Mouse (Mus musculus) neural tube, embryonic 12.5 days (tissue): ENCODE measurements at regions not wholly inside any gene's neighbourhood (a gene's known extent, or its start where the extent isn't known, plus 50 kb on each side); places are given as distances from the start of the nearest gene placed in this dataset.

Experiments
- ATAC-seq: fragments of 200-750 bp; cut with Nextera tagmentation; 2 replicates; pipeline ENCODE4 v1.8.0; 2017; ENCODE audit warnings: low read depth, mild to moderate bottlenecking, moderate TSS enrichment, moderate library complexity; ENCODE audit not compliant: low FRiP score
- H3K27ac ChIP-seq: fragments of 300-500 bp; sonication (generic); 2 replicates; pipeline ENCODE4 v1.5.1; 2016
- H3K27me3 ChIP-seq: fragments of 300-500 bp; sonication (generic); replicated peaks from 2 replicates; pipeline ENCODE4 v1.6.1; 2016; ENCODE audit warnings: mild to moderate bottlenecking
- H3K36me3 ChIP-seq: fragments of 300-500 bp; sonication (generic); 2 replicates; pipeline ENCODE4 v1.6.1; 2016; ENCODE audit warnings: mild to moderate bottlenecking
- H3K4me1 ChIP-seq: fragments of 300-500 bp; sonication (generic); 2 replicates; pipeline ENCODE4 v1.6.1; 2016
- H3K4me2 ChIP-seq: fragments of 300-500 bp; sonication (generic); replicated peaks from 2 replicates; pipeline ENCODE4 v1.6.1; 2016; ENCODE audit warnings: mild to moderate bottlenecking
- H3K4me3 ChIP-seq: fragments of 300-500 bp; sonication (generic); 2 replicates; pipeline ENCODE4 v1.5.1; 2016
- H3K9ac ChIP-seq: fragments of 300-500 bp; sonication (generic); 2 replicates; pipeline ENCODE4 v1.6.1; 2016; ENCODE audit warnings: mild to moderate bottlenecking
- H3K9me3 ChIP-seq: fragments of 300-500 bp; sonication (generic); 2 replicates; pipeline ENCODE4 v1.6.1; 2016; ENCODE audit warnings: mild to moderate bottlenecking
- WGBS: fragments of 180-500 bp; shearing (Covaris S2); methylation state at CpG from one replicate; pipeline ENCODE4 v1.1.7; 2016; 5-methylcytosine and 5-hydroxymethylcytosine counted together

- no peaks in the 10 kb centered on the region for H3K9me3 ChIP-seq
- WGBS: 81% methylated on average over 8 of the region's 8 CpGs
Observed at GRCm38 (mm10) chr1:186457098-186457497, 248.7 kb downstream of the Tgfb2 start.

DNA sequence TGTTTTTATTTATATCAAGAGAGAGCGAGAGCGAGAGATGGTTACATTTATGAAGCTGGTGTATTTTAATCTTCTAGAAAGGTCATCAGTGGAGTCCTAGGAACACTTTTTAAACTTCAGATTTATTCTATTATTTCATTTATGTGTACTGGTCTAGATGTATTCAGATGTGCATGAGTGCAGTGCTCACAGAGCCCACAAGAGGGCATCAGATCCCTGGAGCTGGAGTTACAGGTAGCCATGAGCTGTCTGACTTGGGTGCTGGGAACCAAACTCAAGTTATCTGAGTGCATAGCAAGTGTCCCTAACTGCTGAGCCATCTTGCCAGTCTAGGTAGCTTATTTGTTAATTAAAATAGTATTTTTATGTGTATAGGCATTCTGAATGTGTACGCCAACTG lies 249.7 kb downstream of the Tgfb2 start:
- Histone ChIP-seq H3K4me3 (no peak overlapping the region), H3K36me3 (no peaks in the 10 kb centered on the region), H3K4me2 (no peak overlapping the region), H3K4me1 (no peaks in the 10 kb centered on the region), H3K27ac (no peak overlapping the region), H3K9ac (no peak overlapping the region), H3K27me3 (no peaks in the 10 kb centered on the region), H3K9me3 (no peaks in the 10 kb centered on the region)
- ATAC-seq: no peak
- over 99% methylated on average over 3 of the region's 3 CpGs for WGBS

More at GRCm38 (mm10) chr1:186457098-186457497, 248.7 kb downstream of the Tgfb2 start:
- Histone ChIP-seq H3K36me3 (no peaks in the 10 kb centered on the region), H3K27ac (no peak overlapping the region), H3K4me1 (no peaks in the 10 kb centered on the region), H3K9ac (no peak overlapping the region), H3K4me3 (no peak overlapping the region), H3K27me3 (no peaks in the 10 kb centered on the region), H3K4me2 (no peak overlapping the region)
- no peak for ATAC-seq

DNA sequence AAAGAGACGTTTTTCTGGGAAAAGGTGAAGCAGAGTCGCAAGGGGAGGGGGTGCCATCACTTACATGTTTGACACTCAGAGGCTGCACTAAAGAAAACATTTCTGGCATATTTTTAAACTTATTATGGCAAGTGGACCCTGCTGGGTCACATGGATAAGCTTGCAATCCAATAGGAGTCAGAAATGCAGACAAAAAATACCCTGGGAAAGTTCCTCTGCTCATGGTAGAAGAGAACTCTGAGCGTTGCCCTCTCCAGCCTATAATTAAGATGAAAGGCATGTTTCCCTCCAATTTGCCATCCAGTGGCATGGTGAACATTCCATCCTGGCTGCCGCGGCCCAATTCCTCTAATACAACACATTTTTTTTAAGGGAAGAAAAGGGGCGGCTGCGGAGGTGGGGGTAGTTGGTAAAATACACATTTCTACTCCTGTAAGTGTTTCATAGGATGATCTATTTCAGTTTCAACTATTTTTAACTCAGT lies 250.6 kb downstream of the Tgfb2 start:
- no peak for ATAC-seq
- Histone ChIP-seq H3K9ac (no peak overlapping the region), H3K27ac (no peak overlapping the region), H3K4me3 (no peak overlapping the region), H3K4me2 (no peak overlapping the region), H3K27me3 (no peaks in the 10 kb centered on the region), H3K36me3 (no peaks in the 10 kb centered on the region), H3K4me1 (no peaks in the 10 kb centered on the region), H3K9me3 (no peaks in the 10 kb centered on the region)
- WGBS: 85% methylated on average over 7 of the region's 7 CpGs

DNA sequence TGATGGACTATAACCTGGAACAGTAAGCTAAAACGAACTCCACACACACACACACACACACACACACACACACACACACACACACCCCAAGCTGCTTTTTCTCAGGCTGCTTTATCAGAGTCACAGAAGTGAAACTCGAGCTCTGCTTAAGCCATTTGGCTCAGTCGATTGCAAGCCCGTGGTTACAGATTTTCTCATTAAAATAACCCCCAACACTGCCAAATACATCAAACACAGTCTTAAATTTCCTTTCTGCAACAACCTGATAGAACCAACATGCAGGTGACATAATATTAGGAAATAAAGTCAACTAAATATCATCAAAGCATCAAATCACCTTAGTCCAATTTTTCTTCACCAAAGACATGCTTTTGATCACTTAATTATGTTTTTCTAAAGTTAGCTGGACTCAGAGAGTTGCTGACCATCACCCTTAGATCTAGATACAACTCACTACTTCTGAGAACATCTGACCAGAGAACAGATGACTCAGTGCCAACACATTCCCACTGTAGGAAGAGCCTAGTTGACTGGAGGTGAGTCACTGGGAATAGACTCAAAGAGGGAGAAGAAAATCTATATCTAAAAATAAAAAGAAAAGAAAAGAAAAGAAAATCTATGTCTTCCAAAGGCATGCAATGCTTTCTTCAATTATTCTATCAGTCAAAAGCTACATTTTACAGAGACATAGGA lies 251.2 kb downstream of the Tgfb2 start:
- H3K9ac ChIP-seq: no peak overlapping the region
- no peak overlapping the region for H3K4me3 ChIP-seq
- 68% methylated on average over 4 of the region's 4 CpGs for whole genome bisulfite sequencing
- H3K27ac ChIP-seq: no peak overlapping the region
- no peak for ATAC-seq
- no peaks in the 10 kb centered on the region for H3K4me1 ChIP-seq
- no peak overlapping the region for H3K4me2 ChIP-seq
- H3K27me3 ChIP-seq: no peaks in the 10 kb centered on the region
- no peaks in the 10 kb centered on the region for H3K36me3 ChIP-seq
- H3K9me3 ChIP-seq: no peaks in the 10 kb centered on the region

- ATAC-seq: 0 out of 2 replicates have a peak, but pooled peaks have one; percentile 44
- WGBS: 52% methylated on average over 16 of the region's 16 CpGs
- Histone ChIP-seq H3K27ac (no peak overlapping the region), H3K36me3 (no peaks in the 10 kb centered on the region), H3K4me2 (no peak overlapping the region), H3K4me3 (no peak overlapping the region), H3K27me3 (no peaks in the 10 kb centered on the region), H3K4me1 (0 out of 2 replicates have a peak, but pooled peaks cover 3% of the 10 kb centered on the region), H3K9ac (no peak overlapping the region), H3K9me3 (no peaks in the 10 kb centered on the region)
Observed at GRCm38 (mm10) chr1:186448841-186449650, 256.7 kb downstream of the Tgfb2 start.

- H3K9me3 ChIP-seq: no peaks in the 10 kb centered on the region
- H3K4me1 ChIP-seq: 0 out of 2 replicates have a peak, but pooled peaks cover 3% of the 10 kb centered on the region
- no peaks in the 10 kb centered on the region for H3K36me3 ChIP-seq
- no peak overlapping the region for H3K27ac ChIP-seq
- no peak for ATAC-seq
- no peak overlapping the region for H3K4me2 ChIP-seq
- WGBS: 85% methylated on average over 1 of the region's 1 CpGs
- H3K4me3 ChIP-seq: no peak overlapping the region
- no peaks in the 10 kb centered on the region for H3K27me3 ChIP-seq
- H3K9ac ChIP-seq: no peak overlapping the region
Observed at GRCm38 (mm10) chr1:186447521-186447920, 258.3 kb downstream of the Tgfb2 start.

GRCm38 (mm10) chr1:186444701-186445131 lies 261.1 kb downstream of the Tgfb2 start:
- WGBS: 89% methylated on average over 5 of the region's 5 CpGs
- H3K9me3 ChIP-seq: no peaks in the 10 kb centered on the region
- H3K4me3 ChIP-seq: no peak overlapping the region
- 0 out of 2 replicates have a peak, but pooled peaks cover 3% of the 10 kb centered on the region for H3K4me1 ChIP-seq
- H3K36me3 ChIP-seq: no peaks in the 10 kb centered on the region
- H3K9ac ChIP-seq: no peak overlapping the region
- H3K4me2 ChIP-seq: no peak overlapping the region
- no peak overlapping the region for H3K27ac ChIP-seq
- no peak for ATAC-seq
- no peaks in the 10 kb centered on the region for H3K27me3 ChIP-seq

- 81% methylated on average over 1 of the region's 1 CpGs for WGBS
- Histone ChIP-seq H3K4me2 (no peak overlapping the region), H3K36me3 (no peaks in the 10 kb centered on the region)
Observed at GRCm38 (mm10) chr1:186442160-186442559, 263.6 kb downstream of the Tgfb2 start.

DNA sequence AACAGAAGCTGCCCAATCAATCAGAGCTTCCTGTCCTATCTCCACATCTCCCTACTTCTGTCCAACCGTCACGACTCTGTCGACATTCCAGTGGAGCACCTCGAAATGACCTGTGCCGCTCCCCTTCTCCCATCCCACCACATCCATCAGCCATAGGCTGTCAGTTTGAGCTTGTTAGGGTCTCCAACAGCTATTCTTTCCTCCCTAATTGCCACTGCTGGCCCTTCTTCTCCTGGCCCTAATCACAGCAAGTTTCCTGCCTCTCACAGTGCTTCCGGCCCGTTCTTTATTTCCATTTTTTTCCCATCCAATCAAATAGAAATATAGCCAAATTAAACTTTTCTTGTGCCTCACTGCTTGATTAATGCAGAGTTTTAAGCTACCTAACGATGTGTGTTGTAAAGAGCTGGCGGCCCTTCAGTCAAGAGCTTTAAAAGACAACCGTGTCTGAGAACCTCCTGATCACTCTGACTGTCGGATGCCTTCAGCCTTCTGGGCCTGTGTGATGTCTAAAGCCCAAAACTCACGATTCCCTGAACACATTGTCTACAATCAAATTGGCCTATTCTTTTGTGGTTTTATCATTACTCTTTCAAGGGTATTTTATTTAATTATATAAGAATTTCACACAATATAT lies 270.3 kb downstream of the Tgfb2 start:
- 26% methylated on average over 12 of the region's 12 CpGs for WGBS
- ATAC-seq: 0 out of 2 replicates have a peak, but pooled peaks have one; percentile 29

More at GRCm38 (mm10) chr1:186442160-186442559, 263.6 kb downstream of the Tgfb2 start:
- Histone ChIP-seq H3K4me1 (no peaks in the 10 kb centered on the region), H3K9me3 (no peaks in the 10 kb centered on the region), H3K27ac (no peak overlapping the region), H3K9ac (no peak overlapping the region), H3K27me3 (no peaks in the 10 kb centered on the region), H3K4me3 (no peak overlapping the region)
- no peak for ATAC-seq

GRCm38 (mm10) chr1:186434782-186435181 lies 271.0 kb downstream of the Tgfb2 start:
- H3K27ac ChIP-seq: no peak overlapping the region
- H3K9ac ChIP-seq: no peak overlapping the region
- no peak overlapping the region for H3K4me2 ChIP-seq
- 71% methylated on average over 9 of the region's 9 CpGs for whole genome bisulfite sequencing
- no peaks in the 10 kb centered on the region for H3K36me3 ChIP-seq
- H3K27me3 ChIP-seq: no peaks in the 10 kb centered on the region
- H3K9me3 ChIP-seq: no peaks in the 10 kb centered on the region
- ATAC-seq: 0 out of 2 replicates have a peak, but pooled peaks have one; percentile 21
- peaks cover 9% of the 10 kb centered on the region for H3K4me1 ChIP-seq
- H3K4me3 ChIP-seq: no peak overlapping the region

More for the DNA sequence above, 270.3 kb downstream of the Tgfb2 start:
- no peak overlapping the region for H3K9ac ChIP-seq
- H3K4me2 ChIP-seq: no peak overlapping the region; the same call in 1 of the 2 replicates
- no peaks in the 10 kb centered on the region for H3K9me3 ChIP-seq
- no peaks in the 10 kb centered on the region for H3K36me3 ChIP-seq
- H3K27ac ChIP-seq: no peak overlapping the region
- H3K27me3 ChIP-seq: no peaks in the 10 kb centered on the region
- peaks cover 9% of the 10 kb centered on the region for H3K4me1 ChIP-seq
- no peak overlapping the region for H3K4me3 ChIP-seq

GRCm38 (mm10) chr1:186434007-186434406 lies 271.8 kb downstream of the Tgfb2 start:
- H3K4me2 ChIP-seq: no peak overlapping the region
- ATAC-seq: no peak
- WGBS: 61% methylated on average over 2 of the region's 2 CpGs
- H3K27ac ChIP-seq: no peak overlapping the region
- H3K9me3 ChIP-seq: no peaks in the 10 kb centered on the region
- no peak overlapping the region for H3K4me3 ChIP-seq
- no peaks in the 10 kb centered on the region for H3K27me3 ChIP-seq
- no peaks in the 10 kb centered on the region for H3K36me3 ChIP-seq
- no peak overlapping the region for H3K9ac ChIP-seq
- H3K4me1 ChIP-seq: peaks cover 9% of the 10 kb centered on the region

- 0 out of 2 replicates have a peak, but pooled peaks have one; percentile 25 for ATAC-seq
- peaks cover 9% of the 10 kb centered on the region for H3K4me1 ChIP-seq
- 78% methylated on average over 7 of the region's 7 CpGs for WGBS
Observed at GRCm38 (mm10) chr1:186433169-186433665, 272.6 kb downstream of the Tgfb2 start.

More at GRCm38 (mm10) chr1:186433169-186433665, 272.6 kb downstream of the Tgfb2 start:
- Histone ChIP-seq H3K36me3 (no peaks in the 10 kb centered on the region), H3K27ac (no peak overlapping the region), H3K9me3 (no peaks in the 10 kb centered on the region), H3K9ac (no peak overlapping the region), H3K27me3 (no peaks in the 10 kb centered on the region), H3K4me2 (no peak overlapping the region), H3K4me3 (no peak overlapping the region)
